Mouse (Mus musculus) thymus, adult 18-20 months (tissue): Measurements from ENCODE around the gene Dhx40.
A peak's percentile ranks its signal among the peaks of the same experiment; 100 is the strongest.

Source experiments
- DNase-seq, 2 experiments: peaks; one replicate each; pipeline ENCODE4 v3.0.0; 2022; ENCODE audit warnings: mixed read lengths in 2 of 2

The Dhx40 gene

GRCm38 (mm10) chr11:86807505-86807989 is at the start of gene Dhx40:
Gene Dhx40 (minus strand): TSS chr11:86807746.
- DNase-seq = peak; percentile 76 to 84

- no peak for DNase-seq
Observed at GRCm38 (mm10) chr11:86855639-86856425, 48.3 kb upstream of the Dhx40 start.

- no peak for DNase-seq
Observed at GRCm38 (mm10) chr11:86853081-86853480, 45.5 kb upstream of the Dhx40 start.

GRCm38 (mm10) chr11:86852534-86853054 is 45.0 kb upstream of the Dhx40 start:
- no peak for DNase-seq

- DNase-seq = no peak
Observed at GRCm38 (mm10) chr11:86851714-86852533, 44.4 kb upstream of the Dhx40 start.

GRCm38 (mm10) chr11:86851234-86851671 is 43.7 kb upstream of the Dhx40 start:
- DNase-seq = no peak

GRCm38 (mm10) chr11:86843831-86844230 is 36.3 kb upstream of the Dhx40 start:
- DNase-seq = peak in 1 of 2 experiments; percentile 30

GRCm38 (mm10) chr11:86841261-86841660 is 33.7 kb upstream of the Dhx40 start:
- no peak for DNase-seq

GRCm38 (mm10) chr11:86840511-86841154 is 33.1 kb upstream of the Dhx40 start:
- DNase-seq = no peak

- no peak for DNase-seq
Observed at GRCm38 (mm10) chr11:86839716-86840447, 32.3 kb upstream of the Dhx40 start.

GRCm38 (mm10) chr11:86838792-86839191 is 31.2 kb upstream of the Dhx40 start:
- no peak for DNase-seq

GRCm38 (mm10) chr11:86836366-86836765 is 28.8 kb upstream of the Dhx40 start:
- DNase-seq = peak; percentile 45 to 70

- no peak for DNase-seq
Observed at GRCm38 (mm10) chr11:86834628-86835338, 27.2 kb upstream of the Dhx40 start.

GRCm38 (mm10) chr11:86834050-86834449 is 26.5 kb upstream of the Dhx40 start:
- DNase-seq = no peak

- no peak for DNase-seq
Observed at GRCm38 (mm10) chr11:86833153-86833552, 25.6 kb upstream of the Dhx40 start.

GRCm38 (mm10) chr11:86828396-86828795 is 20.9 kb upstream of the Dhx40 start:
- DNase-seq = no peak

GRCm38 (mm10) chr11:86827476-86828245 is 20.1 kb upstream of the Dhx40 start:
- DNase-seq = no peak

- DNase-seq = no peak
Observed at GRCm38 (mm10) chr11:86824433-86824832, 16.9 kb upstream of the Dhx40 start.

GRCm38 (mm10) chr11:86822531-86822930 is 15.0 kb upstream of the Dhx40 start:
- no peak for DNase-seq

- no peak for DNase-seq
Observed at GRCm38 (mm10) chr11:86819536-86819935, 12.0 kb upstream of the Dhx40 start.

- no peak for DNase-seq
Observed at GRCm38 (mm10) chr11:86818928-86819327, 11.4 kb upstream of the Dhx40 start.
